ENCODE assay signal across 11 mouse cellular contexts in the genomic region with DNA sequence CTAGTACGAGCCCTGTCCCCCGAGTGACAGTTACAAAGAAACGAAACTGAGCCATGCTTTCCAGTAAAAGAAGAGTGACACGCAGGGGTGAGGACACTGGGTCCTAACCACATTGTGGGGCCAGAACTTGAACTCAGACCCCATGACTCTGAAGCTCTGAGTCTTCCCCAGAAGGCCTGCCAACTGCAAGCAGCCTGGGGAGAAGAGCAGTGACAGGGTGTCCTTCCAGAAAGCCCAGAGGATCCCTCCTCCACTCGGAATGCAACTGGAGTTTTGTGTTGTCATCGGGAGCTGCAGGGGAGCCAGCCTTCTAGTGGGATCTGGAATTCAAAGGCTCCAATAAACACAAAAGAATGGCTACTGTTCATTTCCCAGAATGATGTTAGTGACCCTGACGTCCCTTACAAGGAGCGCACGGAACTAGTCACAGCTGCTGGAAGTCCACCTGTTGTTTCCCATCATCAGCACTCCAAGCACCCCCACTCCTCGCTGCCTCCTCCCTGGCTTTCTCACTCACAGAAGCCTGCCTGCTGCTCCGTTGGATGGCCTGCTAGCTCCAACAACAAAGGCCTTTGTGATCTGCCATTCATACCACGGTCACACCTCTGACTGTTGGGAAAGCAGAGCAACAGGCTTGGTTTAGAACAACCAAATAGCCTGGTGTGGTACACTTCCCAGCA. TPM values are rescaled to one million over a fixed set of nuclear protein-coding genes. Genes with fewer than 3 reads are reported as not detected.
DNase-seq lines count a peak whose midpoint lies in the region; ATAC-seq lines count a peak whose summit lies in the region.
"Had no signal": no experiment of that assay in that cellular context is flagged by ENCODE, and none has a peak within 500 bp of the region (broad histone marks: within the 10 kb centered on the region; RNA-seq: fewer than 3 reads in every experiment).

No protein-coding gene starts in this region.

- H3K4me2 ChIP-seq in hindbrain, embryonic 11.5 days (replicated peaks; ENCODE audit: low read depth, low read length): no peak overlapping the region
- H3K4me2 ChIP-seq in hindbrain, embryonic 14.5 days (replicated peaks): no peak overlapping the region

- no peak overlapping the region for H3K27ac ChIP-seq in hindbrain, embryonic 11.5 days (ENCODE audit: low read depth, low read length)
- no peak overlapping the region for H3K27ac ChIP-seq in hindbrain, embryonic 14.5 days

- H3K9me3 ChIP-seq in hindbrain, embryonic 11.5 days (ENCODE audit: control insufficient read depth, low read length): no peaks in the 10 kb centered on the region
- no peaks in the 10 kb centered on the region for H3K9me3 ChIP-seq in hindbrain, embryonic 14.5 days (ENCODE audit: control insufficient read depth, low read length)

- H3K36me3 ChIP-seq in hindbrain, embryonic 11.5 days (ENCODE audit: control insufficient read depth, insufficient read depth, low read length): 0 out of 2 replicates have a peak, but pooled peaks cover 2% of the 10 kb centered on the region
- peaks cover 10% of the 10 kb centered on the region; the same call in 1 of the 2 replicates for H3K36me3 ChIP-seq in hindbrain, embryonic 14.5 days (replicated peaks; ENCODE audit: control insufficient read depth, insufficient read depth)

- H3K4me3 ChIP-seq in hindbrain, embryonic 11.5 days (ENCODE audit: low read depth, low read length): no peak overlapping the region
- H3K4me3 ChIP-seq in hindbrain, embryonic 14.5 days (replicated peaks; ENCODE audit: low read length): no peak overlapping the region

- peak; percentile 22; the same call in 1 of the 2 replicates for ATAC-seq in hindbrain, embryonic 11.5 days (ENCODE audit: low FRiP score)
- no peak for ATAC-seq in hindbrain, embryonic 14.5 days (ENCODE audit: low FRiP score)

- DNase-seq in hindbrain, embryonic 11.5 days (ENCODE audit: low spot score): peak; percentile 37
- DNase-seq in hindbrain, embryonic 14.5 days (ENCODE audit: low spot score): no peak
- DNase-seq in ES-CJ7 (ENCODE audit: low read depth, low spot score): peak; percentile 65
- peak; percentile 26 for DNase-seq in embryo, embryonic 11 days
- peak; percentile 43 for DNase-seq in lung, postnatal 25 days (ENCODE audit: low spot score)
- DNase-seq in thymus, postnatal 36 days: no peak
- no peak for DNase-seq in kidney, postnatal 10 days
- no peak for DNase-seq in layer of hippocampus, postnatal 36 days
- DNase-seq: heart, postnatal 10 days had no signal

- no peaks in the 10 kb centered on the region for H3K4me1 ChIP-seq in hindbrain, embryonic 11.5 days (replicated peaks; ENCODE audit: control insufficient read depth, insufficient read depth, low read length)
- H3K4me1 ChIP-seq in hindbrain, embryonic 14.5 days (replicated peaks; ENCODE audit: control insufficient read depth, insufficient read depth, low read length): no peaks in the 10 kb centered on the region

- WGBS in hindbrain, embryonic 11.5 days: 55% methylated on average over 12 of the region's 12 CpGs
- 47% methylated on average over 12 of the region's 12 CpGs for WGBS in hindbrain, embryonic 14.5 days

- H3K27me3 ChIP-seq in hindbrain, embryonic 11.5 days (ENCODE audit: control insufficient read depth, insufficient read depth, low read length): no peaks in the 10 kb centered on the region
- no peaks in the 10 kb centered on the region for H3K27me3 ChIP-seq in hindbrain, embryonic 14.5 days (ENCODE audit: control insufficient read depth, insufficient read depth, low read length)

- no peak overlapping the region for H3K9ac ChIP-seq in hindbrain, embryonic 11.5 days (ENCODE audit: low read depth, low read length)
- H3K9ac ChIP-seq in hindbrain, embryonic 14.5 days: no peak overlapping the region

RNA-seq across cellular contexts. Expression of a gene that starts 37.0 kb away (rescaled TPM):
- 6.4 and 10.9 TPM in 2 replicates for polyA plus RNA-seq in hindbrain, embryonic 11.5 days (2014; fragmentation: Nextera tagmentation; extraction: Ambion mirVana)
- 5.6 and 6.6 TPM in 2 replicates for polyA plus RNA-seq in hindbrain, embryonic 14.5 days (2014; fragmentation: Nextera tagmentation; extraction: Ambion mirVana)
- 1 to 10 TPM; 4.1 to 5.8 TPM for total RNA-seq in layer of hippocampus, postnatal 36 days (2021)

RNA-seq across cellular contexts. Expression of a gene that starts 43.4 kb away (rescaled TPM):
- polyA plus RNA-seq in hindbrain, embryonic 11.5 days (2014; fragmentation: Nextera tagmentation; extraction: Ambion mirVana): 6.6 and 9.2 TPM in 2 replicates
- polyA plus RNA-seq in hindbrain, embryonic 14.5 days (2014; fragmentation: Nextera tagmentation; extraction: Ambion mirVana): 7.9 and 8.8 TPM in 2 replicates
- 10 to 100 TPM; 19.5 to 21.9 TPM for total RNA-seq in layer of hippocampus, postnatal 36 days (2021)

RNA-seq across cellular contexts. Expression of a gene that starts 57.3 kb away (rescaled TPM):
- polyA plus RNA-seq in hindbrain, embryonic 11.5 days (2014; fragmentation: Nextera tagmentation; extraction: Ambion mirVana): not detected in 2 replicates
- 0.16 TPM in 2 replicates for polyA plus RNA-seq in hindbrain, embryonic 14.5 days (2014; fragmentation: Nextera tagmentation; extraction: Ambion mirVana)
- total RNA-seq in layer of hippocampus, postnatal 36 days (2021): under 1 TPM; 0.67 to 0.83 TPM
- total RNA-seq: heart, postnatal 10 days; MEL had no signal
- polyA plus RNA-seq: liver, embryonic 16.5 days had no signal

RNA-seq across cellular contexts. Expression of a gene that starts 58.4 kb away (rescaled TPM):
- polyA plus RNA-seq in hindbrain, embryonic 11.5 days (2014; fragmentation: Nextera tagmentation; extraction: Ambion mirVana): 176 and 180 TPM in 2 replicates
- 113 and 114 TPM in 2 replicates for polyA plus RNA-seq in hindbrain, embryonic 14.5 days (2014; fragmentation: Nextera tagmentation; extraction: Ambion mirVana)
- total RNA-seq in layer of hippocampus, postnatal 36 days (2021): 100 to 1,000 TPM; 112 to 113 TPM

Comparison
In these comparisons a context has a peak if more than half of its experiments do, and no peak if none do; other contexts are left out.
1. DNase-seq: peak in hindbrain, embryonic 11.5 days (single experiment), ES-CJ7 (single experiment), embryo, embryonic 11 days (single experiment) and lung, postnatal 25 days (single experiment); none in hindbrain, embryonic 14.5 days (single experiment), thymus, postnatal 36 days (0 of 2), kidney, postnatal 10 days (single experiment) and layer of hippocampus, postnatal 36 days (0 of 2).